Mouse (Mus musculus): ENCODE results near the gene Gpr39. TPM values are rescaled to one million over a fixed set of nuclear protein-coding genes. Genes with fewer than 3 reads are reported as not detected.

Gene Gpr39
- polyA plus RNA-seq, 1 experiment = 45.4 TPM

GRCm38 (mm10) chr1:125911337-125911900 lies 234.6 kb downstream of the Gpr39 start:
- no peak overlapping the region for H3K27ac ChIP-seq (ENCODE audit: insufficient read depth, low read depth, low read length)
- H3K27me3 ChIP-seq (ENCODE audit: control insufficient read depth, insufficient read depth, low read length) = peaks cover 24% of the 10 kb centered on the region
- 0 out of 2 replicates have a peak, but pooled peaks cover 7% of the 10 kb centered on the region for H3K4me1 ChIP-seq (ENCODE audit: control insufficient read depth, insufficient read depth, insufficient read length, low read length)
- H3K36me3 ChIP-seq (ENCODE audit: control insufficient read depth, insufficient read depth, low read length) = no peaks in the 10 kb centered on the region
- H3K4me3 ChIP-seq (ENCODE audit: low read depth, low read length) = peak overlapping the region; percentile 51
- WGBS = 1% methylated on average over 35 of the region's 35 CpGs
- TF ChIP-seq CTCF (IDR thresholded peaks at IDR 0.05; ENCODE audit: extremely low read depth, insufficient read length, insufficient replicate concordance, low read depth, low read length) (no peak), POLR2A (IDR thresholded peaks at IDR 0.05; ENCODE audit: low read depth, low read length) (no peak)

DNA sequence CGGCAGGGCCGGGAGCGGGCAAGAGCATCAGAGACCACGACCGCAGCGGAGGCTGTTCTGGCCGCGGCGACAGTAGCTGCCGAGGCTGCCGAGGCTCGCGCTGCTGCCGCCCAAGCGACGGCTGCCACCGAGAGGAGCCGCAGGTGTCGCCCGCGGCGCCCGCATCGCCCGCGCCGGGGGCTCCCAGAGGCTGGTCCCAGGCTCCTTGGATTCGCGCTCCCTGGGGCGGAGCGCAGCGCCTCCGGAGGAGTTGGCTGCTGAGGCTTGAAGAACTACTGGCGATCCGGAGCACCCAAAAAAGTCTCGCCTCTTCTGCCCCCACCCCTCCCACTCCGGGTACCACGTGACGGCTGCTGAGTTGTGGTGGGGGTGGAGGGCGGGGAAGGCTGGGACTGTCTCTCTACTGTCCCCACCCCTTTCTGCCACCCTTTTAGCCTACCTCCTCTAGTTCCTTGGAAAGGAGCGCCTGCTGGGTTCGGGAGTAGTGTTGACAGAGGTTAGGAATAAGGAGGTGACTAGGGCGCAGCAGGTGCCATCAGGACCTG lies 235.2 kb downstream of the Gpr39 start:
- H3K4me3 ChIP-seq (ENCODE audit: low read depth, low read length) = peak overlapping the region; percentile 51
- WGBS = 1% methylated on average over 43 of the region's 43 CpGs

DNA sequence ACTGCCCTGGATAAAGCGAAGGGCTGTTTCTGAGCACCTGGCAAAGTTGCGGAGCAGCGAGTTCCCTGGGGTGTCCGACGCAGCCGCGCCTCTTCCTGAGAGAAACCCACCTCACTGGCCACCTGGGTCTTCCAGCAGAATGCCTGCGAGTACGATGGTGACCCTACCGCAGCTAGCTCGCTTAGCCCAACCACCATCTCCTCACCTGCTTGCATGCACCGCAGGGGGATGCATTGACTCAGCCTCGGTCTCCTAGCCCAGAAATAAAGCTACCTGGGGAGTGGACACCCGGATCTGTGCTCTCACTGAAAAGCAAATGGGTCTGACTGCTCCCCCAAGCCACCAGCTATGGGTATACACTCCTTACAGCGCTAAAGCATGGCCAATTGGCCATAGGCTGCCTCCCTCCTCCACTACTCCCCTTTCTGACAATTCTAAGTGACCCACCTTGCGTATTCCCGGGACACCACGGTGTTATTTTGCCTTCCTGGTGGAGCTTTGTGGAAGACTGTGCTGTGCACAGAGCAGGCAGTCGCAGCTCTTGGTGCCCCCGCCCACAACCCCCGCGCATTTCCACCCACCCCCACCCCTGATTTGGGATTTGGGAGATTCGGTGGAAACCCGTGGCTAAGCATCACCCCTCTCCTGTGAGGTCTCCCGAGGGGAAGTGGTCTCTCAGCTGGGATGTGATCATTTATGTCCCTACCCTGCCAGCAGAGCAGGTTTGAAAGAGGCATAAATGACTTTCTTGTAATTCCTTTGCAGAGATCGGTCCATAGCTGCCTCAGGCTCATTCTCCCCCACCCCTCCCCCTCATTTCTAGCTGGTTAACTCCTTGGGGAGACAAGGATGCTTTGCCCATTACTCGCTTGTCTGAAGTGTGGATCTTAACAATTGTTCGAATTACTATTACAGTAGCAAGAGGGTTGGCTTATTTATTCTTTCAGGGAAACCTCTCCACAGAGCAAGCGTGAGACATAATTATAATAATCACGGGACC lies 236.1 kb downstream of the Gpr39 start, which contains the start of gene Lypd1:
Gene Lypd1 (minus strand): TSS at position 501 of the 1,000 bp plus-strand sequence.
- H3K27ac ChIP-seq (ENCODE audit: insufficient read depth, low read depth, low read length) = no peak within 1 kb of the TSS
- no peaks in the 10 kb centered on the region for H3K36me3 ChIP-seq (ENCODE audit: control insufficient read depth, insufficient read depth, low read length)
- TF ChIP-seq CTCF (IDR thresholded peaks at IDR 0.05; ENCODE audit: extremely low read depth, insufficient read length, insufficient replicate concordance, low read depth, low read length) = no peak
- TF ChIP-seq POLR2A (IDR thresholded peaks at IDR 0.05; ENCODE audit: low read depth, low read length) = no peak
- H3K27me3 ChIP-seq (ENCODE audit: control insufficient read depth, insufficient read depth, low read length) = peaks cover 24% of the 10 kb centered on the region
- 7% methylated on average over 30 of the region's 30 CpGs for WGBS
- H3K4me3 ChIP-seq (ENCODE audit: low read depth, low read length) = peak within 1 kb of the TSS; percentile 51
- 0 out of 2 replicates have a peak, but pooled peaks cover 7% of the 10 kb centered on the region for H3K4me1 ChIP-seq (ENCODE audit: control insufficient read depth, insufficient read depth, insufficient read length, low read length)

More for the DNA sequence above, 235.2 kb downstream of the Gpr39 start:
- H3K4me1 ChIP-seq (ENCODE audit: control insufficient read depth, insufficient read depth, insufficient read length, low read length) = 0 out of 2 replicates have a peak, but pooled peaks cover 7% of the 10 kb centered on the region
- peaks cover 24% of the 10 kb centered on the region for H3K27me3 ChIP-seq (ENCODE audit: control insufficient read depth, insufficient read depth, low read length)
- no peak for TF ChIP-seq CTCF (IDR thresholded peaks at IDR 0.05; ENCODE audit: extremely low read depth, insufficient read length, insufficient replicate concordance, low read depth, low read length)
- TF ChIP-seq POLR2A (IDR thresholded peaks at IDR 0.05; ENCODE audit: low read depth, low read length) = no peak
- no peak overlapping the region for H3K27ac ChIP-seq (ENCODE audit: insufficient read depth, low read depth, low read length)
- H3K36me3 ChIP-seq (ENCODE audit: control insufficient read depth, insufficient read depth, low read length) = no peaks in the 10 kb centered on the region

DNA sequence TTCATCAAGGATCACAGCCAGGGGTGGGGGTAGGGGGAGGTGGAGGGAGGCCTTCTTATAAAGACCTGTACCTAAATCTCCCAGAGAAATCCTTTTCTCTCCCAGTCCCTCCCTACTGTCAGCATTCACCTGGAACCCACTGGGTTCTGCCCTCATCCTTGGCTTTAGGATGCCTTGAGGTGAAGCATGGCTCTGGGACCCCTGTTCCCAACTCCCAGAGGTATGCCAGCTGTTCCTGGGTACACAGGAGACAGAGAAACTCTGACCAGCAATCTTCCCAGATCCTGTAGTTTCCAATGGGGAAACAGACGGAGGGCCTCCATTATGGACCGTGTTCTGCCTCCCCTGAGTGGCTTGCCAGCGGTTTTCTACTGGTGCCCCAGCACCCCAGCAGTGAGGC lies 243.9 kb downstream of the Gpr39 start:
- Histone ChIP-seq H3K4me1 (ENCODE audit: control insufficient read depth, insufficient read depth, insufficient read length, low read length) (no peaks in the 10 kb centered on the region), H3K4me3 (ENCODE audit: low read depth, low read length) (no peak overlapping the region), H3K27me3 (ENCODE audit: control insufficient read depth, insufficient read depth, low read length) (no peaks in the 10 kb centered on the region), H3K36me3 (ENCODE audit: control insufficient read depth, insufficient read depth, low read length) (no peaks in the 10 kb centered on the region), H3K27ac (ENCODE audit: insufficient read depth, low read depth, low read length) (no peak overlapping the region)
- TF ChIP-seq POLR2A (IDR thresholded peaks at IDR 0.05; ENCODE audit: low read depth, low read length) (no peak), CTCF (IDR thresholded peaks at IDR 0.05; ENCODE audit: extremely low read depth, insufficient read length, insufficient replicate concordance, low read depth, low read length) (no peak)
- WGBS = 91% methylated on average over 3 of the region's 3 CpGs

DNA sequence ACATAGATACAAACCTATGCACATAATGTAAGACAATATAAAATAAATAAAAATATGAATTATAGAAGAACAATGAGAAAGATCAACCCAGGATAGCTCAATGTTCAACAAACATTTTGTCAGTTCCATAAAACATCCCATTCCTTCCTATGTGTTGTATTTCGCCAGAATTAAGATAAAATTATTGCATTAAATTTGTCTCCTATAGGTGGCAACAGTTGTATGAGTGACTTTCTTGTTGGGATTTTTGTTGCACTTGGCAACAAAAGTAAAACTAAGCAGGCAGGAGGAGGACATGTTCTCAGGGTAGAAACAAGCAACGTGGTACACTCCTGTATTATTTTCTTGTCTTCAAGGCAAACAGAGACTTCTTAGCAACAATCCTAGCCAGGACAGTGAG lies 246.3 kb downstream of the Gpr39 start:
- H3K36me3 ChIP-seq (ENCODE audit: control insufficient read depth, insufficient read depth, low read length) = no peaks in the 10 kb centered on the region
- H3K4me3 ChIP-seq (ENCODE audit: low read depth, low read length) = no peak overlapping the region
- WGBS = 50% methylated on average over 2 of the region's 2 CpGs
- H3K27ac ChIP-seq (ENCODE audit: insufficient read depth, low read depth, low read length) = no peak overlapping the region
- no peak for TF ChIP-seq CTCF (IDR thresholded peaks at IDR 0.05; ENCODE audit: extremely low read depth, insufficient read length, insufficient replicate concordance, low read depth, low read length)
- no peak for TF ChIP-seq POLR2A (IDR thresholded peaks at IDR 0.05; ENCODE audit: low read depth, low read length)
- H3K27me3 ChIP-seq (ENCODE audit: control insufficient read depth, insufficient read depth, low read length) = no peaks in the 10 kb centered on the region
- H3K4me1 ChIP-seq (ENCODE audit: control insufficient read depth, insufficient read depth, insufficient read length, low read length) = no peaks in the 10 kb centered on the region

Other genes starting within 250 kb of the Gpr39 start
- 45.0 and 90.9 TPM in 2 replicates for gene Actr3, start 241.3 kb upstream of the Gpr39 start, polyA plus RNA-seq (2012; rRNA removed)
- 14.4 and 29.4 TPM in 2 replicates for gene Slc35f5, start 116.4 kb upstream of the Gpr39 start, polyA plus RNA-seq (2012; rRNA removed)
- gene Lypd1, start 236.1 kb downstream of the Gpr39 start, polyA plus RNA-seq (2012; rRNA removed) = 0.35 and 0.53 TPM in 2 replicates